Mouse (Mus musculus): ENCODE measurements around the gene Fgfr2. TPM values are rescaled to one million over a fixed set of nuclear protein-coding genes. Genes with fewer than 3 reads are reported as not detected.
A peak's percentile ranks its signal among the peaks of the same experiment; 100 is the strongest.

The Fgfr2 gene
- polyA plus RNA-seq, 1 experiment, result 14.8 TPM

- H3K4me1 ChIP-seq (ENCODE audit: control insufficient read depth, insufficient read depth, low read length), result peaks cover 9% of the 10 kb centered on the region; the same call in 1 of the 2 replicates
- no peaks in the 10 kb centered on the region for H3K27me3 ChIP-seq (replicated peaks; ENCODE audit: control insufficient read depth, insufficient read depth, low read length)
- WGBS, result 83% methylated on average over 5 of the region's 5 CpGs
- TF ChIP-seq POLR2A (IDR thresholded peaks at IDR 0.05; ENCODE audit: low read depth, low read length) (no peak), CTCF (conservative IDR thresholded peaks at IDR 0.05; ENCODE audit: insufficient read depth, insufficient read length, low read depth, low read length) (peak; percentile 44; the same call in 1 of the 2 replicates)
- H3K27ac ChIP-seq (ENCODE audit: insufficient read depth, low read depth, low read length), result no peak overlapping the region
- H3K36me3 ChIP-seq (ENCODE audit: control insufficient read depth, insufficient read depth, low read length), result no peaks in the 10 kb centered on the region
- peak overlapping the region; percentile 65; the same call in 1 of the 2 replicates for H3K4me3 ChIP-seq (ENCODE audit: insufficient read depth, low read depth, low read length)
- DNase-seq, result peak; percentile 23
Measured at GRCm38 (mm10) chr7:132930055-132930454, 193.1 kb downstream of the Fgfr2 start.

- TF ChIP-seq POLR2A (IDR thresholded peaks at IDR 0.05; ENCODE audit: low read depth, low read length), result no peak
- TF ChIP-seq CTCF (conservative IDR thresholded peaks at IDR 0.05; ENCODE audit: insufficient read depth, insufficient read length, low read depth, low read length), result no peak
- Histone ChIP-seq H3K4me1 (ENCODE audit: control insufficient read depth, insufficient read depth, low read length) (peaks cover 5% of the 10 kb centered on the region; the same call in 1 of the 2 replicates), H3K4me3 (ENCODE audit: insufficient read depth, low read depth, low read length) (no peak overlapping the region), H3K36me3 (ENCODE audit: control insufficient read depth, insufficient read depth, low read length) (no peaks in the 10 kb centered on the region), H3K27me3 (replicated peaks; ENCODE audit: control insufficient read depth, insufficient read depth, low read length) (no peaks in the 10 kb centered on the region), H3K27ac (ENCODE audit: insufficient read depth, low read depth, low read length) (no peak overlapping the region)
- no peak for DNase-seq
- WGBS, result 72% methylated on average over 3 of the region's 3 CpGs
Measured at GRCm38 (mm10) chr7:132927201-132927600, 195.9 kb downstream of the Fgfr2 start.

GRCm38 (mm10) chr7:132925227-132925626 is 197.9 kb downstream of the Fgfr2 start:
- WGBS, result 63% methylated on average over 2 of the region's 2 CpGs
- DNase-seq, result peak; percentile 66
- TF ChIP-seq CTCF (conservative IDR thresholded peaks at IDR 0.05; ENCODE audit: insufficient read depth, insufficient read length, low read depth, low read length) (no peak), POLR2A (IDR thresholded peaks at IDR 0.05; ENCODE audit: low read depth, low read length) (no peak)

GRCm38 (mm10) chr7:132921971-132922370 is 201.2 kb downstream of the Fgfr2 start:
- Histone ChIP-seq H3K4me3 (ENCODE audit: insufficient read depth, low read depth, low read length) (no peak overlapping the region), H3K27me3 (replicated peaks; ENCODE audit: control insufficient read depth, insufficient read depth, low read length) (no peaks in the 10 kb centered on the region; the same call in 1 of the 2 replicates), H3K4me1 (ENCODE audit: control insufficient read depth, insufficient read depth, low read length) (peaks cover 3% of the 10 kb centered on the region; the same call in 1 of the 2 replicates), H3K36me3 (ENCODE audit: control insufficient read depth, insufficient read depth, low read length) (no peaks in the 10 kb centered on the region), H3K27ac (ENCODE audit: insufficient read depth, low read depth, low read length) (no peak overlapping the region)
- TF ChIP-seq POLR2A (IDR thresholded peaks at IDR 0.05; ENCODE audit: low read depth, low read length) (no peak), CTCF (conservative IDR thresholded peaks at IDR 0.05; ENCODE audit: insufficient read depth, insufficient read length, low read depth, low read length) (no peak)
- 71% methylated on average over 3 of the region's 3 CpGs for WGBS
- no peak for DNase-seq

More at GRCm38 (mm10) chr7:132925227-132925626, 197.9 kb downstream of the Fgfr2 start:
- Histone ChIP-seq H3K4me1 (ENCODE audit: control insufficient read depth, insufficient read depth, low read length) (peaks cover 5% of the 10 kb centered on the region; the same call in 1 of the 2 replicates), H3K4me3 (ENCODE audit: insufficient read depth, low read depth, low read length) (no peak overlapping the region), H3K27ac (ENCODE audit: insufficient read depth, low read depth, low read length) (no peak overlapping the region), H3K36me3 (ENCODE audit: control insufficient read depth, insufficient read depth, low read length) (no peaks in the 10 kb centered on the region), H3K27me3 (replicated peaks; ENCODE audit: control insufficient read depth, insufficient read depth, low read length) (no peaks in the 10 kb centered on the region)

- Histone ChIP-seq H3K27me3 (replicated peaks; ENCODE audit: control insufficient read depth, insufficient read depth, low read length) (no peaks in the 10 kb centered on the region), H3K4me1 (ENCODE audit: control insufficient read depth, insufficient read depth, low read length) (no peaks in the 10 kb centered on the region), H3K27ac (ENCODE audit: insufficient read depth, low read depth, low read length) (no peak overlapping the region), H3K4me3 (ENCODE audit: insufficient read depth, low read depth, low read length) (no peak overlapping the region), H3K36me3 (ENCODE audit: control insufficient read depth, insufficient read depth, low read length) (no peaks in the 10 kb centered on the region)
- no peak for DNase-seq
- WGBS, result 77% methylated on average over 3 of the region's 3 CpGs
- TF ChIP-seq CTCF (conservative IDR thresholded peaks at IDR 0.05; ENCODE audit: insufficient read depth, insufficient read length, low read depth, low read length) (0 out of 2 replicates have a peak, but pooled peaks have one; percentile 19), POLR2A (IDR thresholded peaks at IDR 0.05; ENCODE audit: low read depth, low read length) (no peak)
Measured at GRCm38 (mm10) chr7:132903796-132904195, 219.4 kb downstream of the Fgfr2 start.

- H3K4me3 ChIP-seq (ENCODE audit: insufficient read depth, low read depth, low read length), result no peak overlapping the region
- no peaks in the 10 kb centered on the region for H3K27me3 ChIP-seq (replicated peaks; ENCODE audit: control insufficient read depth, insufficient read depth, low read length)
- 66% methylated on average over 2 of the region's 2 CpGs for WGBS
- H3K27ac ChIP-seq (ENCODE audit: insufficient read depth, low read depth, low read length), result no peak overlapping the region
- no peaks in the 10 kb centered on the region for H3K4me1 ChIP-seq (ENCODE audit: control insufficient read depth, insufficient read depth, low read length)
- no peaks in the 10 kb centered on the region for H3K36me3 ChIP-seq (ENCODE audit: control insufficient read depth, insufficient read depth, low read length)
- DNase-seq, result no peak
- TF ChIP-seq POLR2A (IDR thresholded peaks at IDR 0.05; ENCODE audit: low read depth, low read length) (no peak), CTCF (conservative IDR thresholded peaks at IDR 0.05; ENCODE audit: insufficient read depth, insufficient read length, low read depth, low read length) (no peak)
Measured at GRCm38 (mm10) chr7:132900826-132901531, 222.2 kb downstream of the Fgfr2 start.

GRCm38 (mm10) chr7:132898234-132898633 is 224.9 kb downstream of the Fgfr2 start:
- Histone ChIP-seq H3K27me3 (replicated peaks; ENCODE audit: control insufficient read depth, insufficient read depth, low read length) (no peaks in the 10 kb centered on the region), H3K4me3 (ENCODE audit: insufficient read depth, low read depth, low read length) (no peak overlapping the region), H3K27ac (ENCODE audit: insufficient read depth, low read depth, low read length) (no peak overlapping the region), H3K36me3 (ENCODE audit: control insufficient read depth, insufficient read depth, low read length) (no peaks in the 10 kb centered on the region), H3K4me1 (ENCODE audit: control insufficient read depth, insufficient read depth, low read length) (no peaks in the 10 kb centered on the region)
- peak; percentile 39 for DNase-seq
- TF ChIP-seq CTCF (conservative IDR thresholded peaks at IDR 0.05; ENCODE audit: insufficient read depth, insufficient read length, low read depth, low read length) (peak; percentile 63), POLR2A (IDR thresholded peaks at IDR 0.05; ENCODE audit: low read depth, low read length) (no peak)
- WGBS, result 90% methylated on average over 2 of the region's 2 CpGs

All from kidney, adult 2 months (tissue).